Mouse (Mus musculus) kidney, adult 2 months (tissue): ENCODE data around the gene Cetn3.

Source experiments
- CTCF ChIP-seq: fragments of 200-500 bp; conservative IDR thresholded peaks from 2 replicates; pipeline ENCODE4 v1.5.1; 2011; ENCODE audit warnings: low read depth, mild to moderate bottlenecking, control low read depth, low read length, moderate library complexity, mixed read lengths; ENCODE audit not compliant: insufficient read depth, insufficient read length
- POLR2A ChIP-seq: fragments of 200-500 bp; IDR thresholded peaks from one replicate; pipeline ENCODE4 v1.6.1; 2011; ENCODE audit warnings: low read depth, low read length, control low read depth

DNA sequence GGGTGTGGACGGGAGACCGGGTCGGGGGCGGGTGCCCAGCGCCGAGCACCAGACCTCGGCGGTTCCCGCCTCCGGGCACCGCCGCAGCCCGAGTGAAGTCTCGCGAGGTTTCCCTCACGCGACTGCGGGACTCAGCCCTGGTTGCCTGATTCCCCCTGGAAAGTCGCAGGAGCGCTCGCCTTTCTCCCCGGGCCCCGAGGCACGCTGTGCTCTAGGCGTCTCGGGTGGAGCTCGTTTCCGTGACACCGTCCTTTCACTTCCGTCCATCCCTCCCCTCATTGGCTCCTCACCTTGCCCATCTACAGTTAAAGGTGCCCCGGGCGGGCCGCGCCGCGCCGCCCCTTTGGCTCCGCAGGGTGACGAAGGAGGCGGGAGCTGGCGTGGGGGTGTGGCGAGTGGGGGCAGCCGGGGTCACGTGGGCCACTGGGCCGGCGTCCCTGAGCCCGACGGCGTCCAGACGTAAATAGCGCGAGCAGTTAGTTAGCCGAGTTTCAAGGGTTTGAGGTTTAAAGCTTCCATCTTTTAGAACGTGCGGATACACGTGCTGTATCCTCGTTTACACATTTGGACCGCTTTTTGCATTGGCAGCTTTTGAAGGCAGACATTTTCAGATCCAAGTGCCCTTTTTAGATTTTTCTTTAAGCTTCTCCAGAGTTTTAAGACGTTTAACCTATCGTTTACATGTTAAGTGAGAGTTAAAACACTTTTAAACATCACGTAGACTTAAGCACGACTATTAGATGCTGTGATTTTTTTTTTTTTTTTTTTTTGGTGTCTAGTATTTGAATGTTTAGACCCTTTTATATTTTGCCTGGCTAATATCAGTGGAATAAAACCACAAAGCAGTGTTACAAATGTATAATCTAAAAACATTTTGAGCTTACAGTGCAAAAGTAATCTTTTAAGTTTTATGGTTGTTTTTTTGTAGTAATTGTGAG, 797 bp downstream of the Cetn3 start:
- no peak for TF ChIP-seq CTCF
- TF ChIP-seq POLR2A = no peak
